ENCODE assay signal across 9 mouse cellular contexts in genomic region chr14:48358487-48359159, GRCm38 (mm10).
A peak's percentile ranks its signal among the peaks of the same experiment; 100 is the strongest.
DNase-seq lines count a peak whose midpoint lies in the region; ATAC-seq lines count a peak whose summit lies in the region.
"Had no signal": no experiment of that assay in that cellular context is flagged by ENCODE, and none has a peak within 500 bp of the region (broad histone marks: within the 10 kb centered on the region; RNA-seq: fewer than 3 reads in every experiment).

No protein-coding gene starts in this region.

- no peak overlapping the region for H3K4me2 ChIP-seq in heart, embryonic 12.5 days
- H3K4me2 ChIP-seq: lung, embryonic 15.5 days had no signal

- H3K4me1 ChIP-seq in heart, embryonic 12.5 days (replicated peaks) = no peaks in the 10 kb centered on the region
- H3K4me1 ChIP-seq: lung, embryonic 15.5 days had no signal

- no peak for ATAC-seq in heart, embryonic 12.5 days (ENCODE audit: insufficient number of reproducible peaks, low FRiP score)

- no peak overlapping the region for H3K27ac ChIP-seq in heart, embryonic 12.5 days (ENCODE audit: poor library complexity, severe bottlenecking)
- H3K27ac ChIP-seq: lung, embryonic 15.5 days had no signal

- intact Hi-C loops in left cerebral cortex, postnatal 14 days (cut with DNase I) = loop anchor here (5.0 kb wide), 1 partner anchor 606 kb away; no protein-coding TSS in a partner anchor

- DNase-seq in heart, adult 18-20 months = peak; percentile 17 to 45
- peak; percentile 11 for DNase-seq in 416B (ENCODE audit: low read depth)
- peak; percentile 57 for DNase-seq in cerebellum, adult 18-20 months
- DNase-seq in frontal cortex, postnatal 36 days (ENCODE audit: low spot score in 2 of 2) = peak; percentile 21 to 62
- DNase-seq in left cerebral cortex, postnatal 14 days (ENCODE audit: low spot score in 2 of 2) = peak; percentile 55 to 68
- peak; percentile 18 for DNase-seq in retina, adult 2 months (ENCODE audit: low read depth, low spot score)
- no peak for DNase-seq in testis, postnatal 14 days (ENCODE audit: low spot score)

- 41% methylated on average over 12 of the region's 12 CpGs for WGBS in heart, embryonic 12.5 days

- H3K9me3 ChIP-seq in heart, embryonic 12.5 days (replicated peaks) = no peaks in the 10 kb centered on the region
- H3K9me3 ChIP-seq: lung, embryonic 15.5 days had no signal

- H3K9ac ChIP-seq in heart, embryonic 12.5 days = no peak overlapping the region
- H3K9ac ChIP-seq: lung, embryonic 15.5 days had no signal

- no peak overlapping the region for H3K4me3 ChIP-seq in heart, embryonic 12.5 days
- H3K4me3 ChIP-seq: lung, embryonic 15.5 days had no signal

- H3K27me3 ChIP-seq in heart, embryonic 12.5 days (replicated peaks) = peaks cover 39% of the 10 kb centered on the region

- H3K36me3 ChIP-seq in heart, embryonic 12.5 days = no peaks in the 10 kb centered on the region
- H3K36me3 ChIP-seq: lung, embryonic 15.5 days had no signal
